Mouse (Mus musculus) c-Kit-negative CD71-positive TER-119-positive erythroid progenitor cells, embryonic 14.5 days (primary cell): ENCODE data around the gene 2610507B11Rik.

ENCODE experiments used
- DNase-seq: peaks from one replicate; pipeline ENCODE4 v3.0.0-alpha.2; 2013; ENCODE audit warnings: low read depth, low spot score

Gene 2610507B11Rik

DNA sequence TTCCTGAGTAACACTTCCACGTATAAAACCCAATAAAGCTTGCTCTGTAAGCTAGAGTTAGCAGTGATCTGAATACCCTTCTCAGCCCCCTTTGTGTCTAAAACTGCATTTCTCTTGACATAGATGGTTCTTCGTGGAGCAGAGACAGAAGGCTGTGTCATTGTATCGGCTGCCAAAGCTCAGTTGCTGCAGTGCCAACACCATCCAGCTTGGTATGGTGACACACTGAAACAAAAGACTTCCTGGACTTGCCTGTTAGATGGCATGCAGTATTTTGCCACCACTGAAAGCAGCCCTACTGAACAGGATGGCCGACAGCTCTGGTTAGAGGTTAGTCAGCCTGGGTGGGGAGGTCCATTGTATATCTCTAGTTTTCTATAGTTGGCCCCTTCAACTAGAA lies 18.0 kb downstream of the 2610507B11Rik start:
- DNase-seq = no peak

DNA sequence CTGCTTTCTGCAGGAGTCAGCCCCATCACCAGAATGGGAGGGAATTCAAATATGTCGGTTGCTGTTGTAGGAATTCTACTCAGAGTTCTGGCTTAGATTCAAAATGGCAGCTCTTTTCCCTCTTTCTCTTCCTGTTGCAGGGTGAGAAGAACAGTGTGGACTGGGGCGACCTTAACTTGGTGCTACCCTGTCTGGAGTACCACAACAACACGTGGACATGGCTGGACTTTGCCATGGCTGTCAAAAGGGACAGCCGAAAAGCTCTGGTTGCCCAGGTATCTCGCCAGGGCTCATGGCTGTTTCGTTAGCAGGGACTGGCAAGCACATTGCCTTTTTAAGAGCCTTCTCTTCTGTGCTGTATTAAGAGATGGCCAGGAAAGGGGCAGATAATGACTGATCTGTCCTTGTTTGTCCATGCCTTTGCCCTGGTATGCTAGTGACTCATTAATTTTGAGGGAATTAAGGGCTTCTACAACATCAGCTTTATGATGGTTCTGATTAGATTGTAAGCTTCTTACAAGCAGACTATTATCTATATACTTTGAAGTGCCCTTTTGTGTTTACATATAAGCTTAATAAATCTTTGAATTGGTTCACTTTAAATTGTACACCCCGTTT lies 27.7 kb downstream of the 2610507B11Rik start:
- DNase-seq = no peak

DNA sequence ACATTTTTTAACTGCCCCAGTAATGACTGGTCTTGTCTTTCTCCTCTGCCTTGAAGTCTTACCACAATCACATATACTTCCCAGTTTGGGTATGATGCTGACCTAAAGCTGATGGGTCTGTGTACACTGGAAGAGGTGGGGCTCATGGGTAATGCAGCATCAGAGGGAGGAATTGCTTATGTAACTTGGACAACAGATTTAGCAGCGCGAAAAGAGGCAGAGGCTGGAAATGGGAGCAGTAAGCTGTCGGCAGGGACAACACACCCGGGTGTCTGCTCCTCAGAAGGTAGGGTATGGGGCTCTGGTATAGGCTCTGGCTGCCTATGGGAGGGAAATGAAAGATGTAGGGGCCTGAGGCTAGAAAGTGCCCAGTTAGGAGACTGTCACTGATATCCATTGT lies 29.1 kb downstream of the 2610507B11Rik start, which contains the start of gene BC030499:
TSS of gene BC030499 (plus strand) at position 188 of the 400 bp plus-strand sequence.
- no peak for DNase-seq

DNA sequence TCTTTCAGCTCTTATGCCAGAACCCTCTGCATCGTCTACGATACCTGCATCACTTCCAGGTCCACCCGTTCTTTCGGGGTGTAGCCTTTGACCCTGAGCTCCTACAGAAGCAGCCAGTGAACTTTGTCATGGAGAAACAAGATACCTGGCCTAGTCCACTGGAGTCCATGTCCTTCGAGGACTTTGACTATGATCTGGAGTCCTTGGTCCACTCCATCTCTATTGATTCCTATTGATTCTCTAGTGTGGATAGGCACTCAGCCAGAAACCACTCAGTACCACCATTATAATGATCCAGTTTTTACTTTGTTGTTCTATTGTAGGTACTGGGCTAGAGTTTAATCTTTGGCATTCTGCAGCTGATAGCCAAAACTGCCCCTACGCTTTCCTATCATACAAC lies 33.0 kb downstream of the 2610507B11Rik start:
- DNase-seq = no peak

DNA sequence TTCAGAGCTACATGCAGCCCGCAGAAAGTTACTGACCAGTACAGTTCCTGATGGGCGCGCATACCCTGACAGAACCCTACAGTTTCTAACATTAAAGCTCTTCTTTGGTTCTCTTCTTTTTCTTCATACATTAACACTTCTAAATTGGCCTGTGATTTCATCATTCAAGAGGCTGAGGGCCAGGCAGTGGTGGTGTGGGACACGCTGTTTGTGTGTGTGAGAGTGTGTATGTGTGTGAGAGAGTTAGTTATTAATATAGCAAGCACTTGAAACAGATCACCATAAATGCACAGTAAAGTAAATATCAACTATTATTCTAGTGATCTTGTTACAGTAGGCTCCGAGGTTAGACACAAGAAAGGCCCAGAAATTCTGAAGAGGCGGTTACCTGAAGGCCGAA lies 39.4 kb downstream of the 2610507B11Rik start:
- no peak for DNase-seq

DNA sequence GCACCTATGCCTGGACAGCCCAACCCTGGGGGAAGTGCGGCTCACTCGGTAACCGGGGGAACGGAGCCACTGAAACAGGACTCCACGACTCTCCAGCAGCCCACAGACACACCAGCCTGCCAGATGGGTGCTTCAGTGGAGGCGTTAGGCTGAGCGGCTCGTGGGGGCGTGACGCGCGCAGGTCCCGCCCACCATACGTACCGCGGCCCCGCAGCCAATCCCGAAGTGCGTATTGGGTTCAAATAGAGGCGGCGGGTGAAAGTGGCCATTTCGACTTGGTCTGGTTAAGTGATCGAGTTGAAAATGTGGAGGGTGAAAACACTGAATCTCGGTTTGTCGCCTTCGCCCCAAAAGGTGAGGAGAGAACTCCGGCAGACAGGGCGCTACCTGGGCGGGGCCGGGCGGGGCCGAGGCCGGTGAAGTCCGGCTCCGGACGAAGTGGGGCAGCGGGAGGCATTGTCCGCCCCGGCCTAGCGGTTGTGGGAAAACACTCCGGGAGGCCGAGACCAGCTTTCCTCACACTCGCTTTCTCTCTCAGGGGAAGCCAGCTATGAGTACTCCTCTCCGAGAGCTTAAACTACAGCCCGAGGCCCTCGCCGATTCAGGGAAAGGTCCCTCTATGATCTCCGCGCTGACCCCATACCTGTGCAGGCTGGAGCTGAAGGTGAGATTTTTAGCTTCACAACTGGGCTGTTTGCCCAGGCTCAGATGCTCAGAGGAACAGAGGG lies 40.0 kb downstream of the 2610507B11Rik start, which contains the start of gene Spag5:
TSS of gene Spag5 (plus strand) at position 173 of the 728 bp plus-strand sequence.
- peak; percentile 84 for DNase-seq

DNA sequence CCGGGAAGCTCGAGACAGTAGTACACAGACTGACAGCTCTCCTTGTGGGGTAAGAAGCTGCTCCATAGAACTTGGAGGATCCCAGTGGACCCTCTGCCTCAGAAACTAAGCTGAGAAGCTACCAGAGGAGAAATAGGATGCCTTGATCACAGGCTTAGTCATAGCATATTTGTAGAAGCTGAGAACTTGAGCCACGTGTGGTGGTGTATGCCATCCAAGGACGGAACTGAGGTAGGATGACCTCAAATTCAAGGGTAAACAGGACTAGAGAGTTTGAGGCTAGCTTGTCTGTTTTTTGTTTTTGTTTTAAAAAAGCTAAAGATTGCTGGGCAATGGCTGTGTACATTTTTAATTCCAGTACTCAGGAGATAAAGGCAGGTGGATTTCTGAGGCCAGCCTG lies 43.7 kb downstream of the 2610507B11Rik start:
- no peak for DNase-seq

DNA sequence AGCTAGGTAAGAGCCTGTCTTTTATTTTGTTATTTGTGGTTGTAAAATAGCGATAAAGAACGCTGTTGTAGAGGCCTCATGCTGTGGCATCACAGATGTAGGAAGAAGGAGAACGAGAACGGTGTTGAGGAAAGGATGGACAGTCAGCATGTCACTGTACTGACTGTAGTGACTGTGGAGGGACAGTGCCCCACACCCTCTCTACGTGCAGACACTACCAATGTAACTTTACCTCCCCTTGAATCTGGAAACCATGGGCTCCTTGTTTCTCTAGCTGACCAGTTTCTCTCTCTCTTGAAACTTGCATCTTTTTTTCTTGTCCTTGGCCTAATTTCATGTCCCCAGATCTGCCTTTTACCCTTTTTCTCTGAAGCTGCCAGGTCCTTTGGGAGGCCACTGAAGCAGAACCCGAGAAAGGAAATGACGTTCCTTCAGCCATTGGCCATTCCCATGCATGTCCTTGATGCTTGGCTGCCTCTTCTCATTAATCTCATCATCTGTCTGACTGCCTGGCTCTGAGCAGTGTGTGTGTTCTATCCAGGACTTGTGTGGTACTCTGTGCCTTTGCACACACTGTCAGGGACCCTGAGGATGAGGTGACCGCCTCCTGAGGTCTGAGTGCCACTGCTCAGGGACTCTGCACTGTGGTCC lies 49.4 kb downstream of the 2610507B11Rik start:
- DNase-seq = no peak

DNA sequence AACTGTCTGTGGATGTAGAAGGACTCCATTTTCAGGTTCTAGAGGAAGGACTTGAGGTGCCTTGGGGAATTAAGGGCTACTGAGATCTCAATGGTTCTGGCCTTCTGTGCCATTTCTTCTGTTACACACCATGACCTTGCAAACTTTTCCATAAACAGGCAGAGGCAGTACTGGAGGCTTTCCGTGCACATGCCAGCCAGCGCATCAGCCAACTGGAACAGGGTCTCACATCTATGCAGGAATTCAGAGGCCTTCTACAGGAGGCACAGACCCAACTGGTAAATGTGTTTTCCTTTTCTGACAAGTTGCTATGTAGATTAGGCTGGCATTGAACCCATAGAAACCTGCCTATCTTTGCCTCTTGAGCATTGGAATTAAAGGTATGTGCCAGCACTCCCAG lies 52.1 kb downstream of the 2610507B11Rik start:
- DNase-seq = no peak

DNA sequence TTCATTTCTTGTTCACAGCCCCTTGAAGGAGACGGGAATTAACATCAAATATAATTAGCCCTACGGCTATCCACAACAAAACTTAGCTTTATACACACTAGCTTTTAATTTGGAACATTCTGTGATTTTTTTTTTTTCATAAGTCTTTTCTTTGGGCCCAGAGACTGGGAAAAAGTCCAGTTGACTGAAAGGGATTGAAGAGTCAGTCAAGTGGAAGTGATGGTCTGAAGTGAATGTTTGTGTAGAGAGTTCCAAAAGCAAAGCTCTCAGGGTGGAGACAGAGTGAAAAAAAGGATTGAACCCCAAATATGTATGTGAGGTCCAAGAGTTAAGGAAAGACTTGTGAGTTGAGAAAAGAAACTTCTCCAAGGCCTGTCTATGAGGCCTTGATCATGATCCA lies 56.9 kb downstream of the 2610507B11Rik start:
- no peak for DNase-seq

DNA sequence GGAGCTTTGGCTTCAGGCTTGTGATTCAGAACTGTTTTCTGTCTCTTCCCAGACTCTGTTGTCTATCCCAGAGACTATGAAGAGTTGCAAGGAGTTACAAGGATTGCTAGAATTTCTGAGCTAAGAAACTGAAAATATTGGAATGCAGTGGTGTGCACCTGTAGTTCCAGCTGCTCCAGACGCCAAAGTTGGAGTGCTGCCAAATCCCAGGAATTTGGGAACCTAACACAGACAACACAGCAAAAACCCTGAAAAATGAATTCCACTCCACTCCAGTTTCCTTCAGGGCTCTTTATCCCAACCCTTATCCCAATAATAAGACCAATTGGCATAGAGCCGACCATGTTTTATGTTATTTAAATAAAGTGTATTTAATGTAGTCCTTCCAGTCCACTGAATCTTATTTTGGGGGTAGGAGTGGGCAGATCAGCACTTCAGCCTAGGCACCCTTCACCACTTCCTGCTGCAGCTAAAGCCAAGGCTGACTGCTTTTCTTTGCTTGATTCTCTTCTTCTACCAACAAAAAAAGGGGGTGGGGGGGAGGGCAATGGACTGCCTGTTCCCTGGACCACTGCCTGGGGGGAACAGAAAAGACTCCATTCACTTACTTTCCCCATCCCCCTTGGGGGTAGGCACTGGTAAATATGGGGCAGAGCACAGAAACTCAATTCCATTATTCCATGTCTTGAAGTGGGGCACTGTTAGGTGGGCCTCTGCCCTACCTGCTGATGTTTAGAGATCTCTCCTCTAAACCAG lies 60.7 kb downstream of the 2610507B11Rik start:
- no peak for DNase-seq

DNA sequence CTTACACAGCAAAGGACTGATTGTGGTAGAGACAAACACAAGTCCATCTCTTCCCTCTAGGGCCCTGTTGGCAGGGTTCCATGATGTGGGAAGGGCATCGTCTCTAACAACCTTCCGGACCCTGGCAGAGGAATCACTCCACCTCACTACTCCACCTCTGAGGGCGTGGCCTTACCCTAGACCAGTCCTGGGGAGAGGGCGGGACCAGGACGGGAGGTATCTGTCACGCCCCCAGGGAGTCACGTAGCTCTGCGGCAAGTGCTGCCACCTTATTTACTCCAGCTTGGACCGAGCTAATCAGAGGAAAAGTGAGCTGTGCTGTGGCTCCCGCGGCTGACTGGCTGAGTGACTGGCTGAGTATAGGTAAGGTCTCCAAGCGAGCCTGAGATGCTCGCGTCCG lies 61.3 kb downstream of the 2610507B11Rik start, which contains the start of gene Aldoc:
TSS of gene Aldoc (plus strand) at position 109 of the 400 bp plus-strand sequence.
- peak; percentile 62 for DNase-seq

DNA sequence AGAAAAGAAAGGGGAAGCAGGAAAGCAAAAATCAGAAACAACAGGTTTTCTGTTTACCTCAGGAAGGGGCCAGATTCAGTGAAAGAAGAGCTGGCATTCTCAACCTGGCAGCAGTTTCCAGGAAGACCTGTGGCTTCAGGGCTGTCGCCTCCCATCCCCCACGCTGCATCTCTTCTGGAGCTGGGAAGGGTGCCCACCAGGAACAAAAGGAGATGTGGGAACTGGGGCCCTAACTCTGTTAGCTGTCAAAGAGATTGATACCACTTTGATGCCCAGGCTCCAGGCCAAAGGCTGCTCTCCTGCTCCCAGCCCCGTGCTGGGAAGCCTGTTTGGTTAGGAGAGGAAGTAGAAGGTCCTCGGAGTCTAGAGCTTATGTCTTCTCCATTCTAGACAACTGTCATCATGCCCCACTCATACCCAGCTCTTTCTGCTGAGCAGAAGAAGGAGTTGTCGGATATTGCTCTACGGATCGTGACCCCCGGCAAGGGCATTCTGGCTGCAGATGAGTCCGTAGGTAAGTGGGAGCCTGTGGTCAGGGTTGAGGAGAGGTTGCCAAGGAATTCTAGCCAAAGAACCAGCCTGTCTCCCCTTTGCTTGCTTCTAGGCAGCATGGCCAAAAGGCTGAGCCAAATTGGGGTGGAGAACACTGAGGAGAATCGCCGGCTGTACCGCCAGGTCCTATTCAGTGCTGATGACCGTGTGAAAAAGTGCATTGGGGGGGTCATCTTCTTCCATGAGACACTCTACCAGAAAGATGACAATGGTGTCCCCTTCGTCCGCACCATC lies 62.6 kb downstream of the 2610507B11Rik start:
- DNase-seq = no peak

DNA sequence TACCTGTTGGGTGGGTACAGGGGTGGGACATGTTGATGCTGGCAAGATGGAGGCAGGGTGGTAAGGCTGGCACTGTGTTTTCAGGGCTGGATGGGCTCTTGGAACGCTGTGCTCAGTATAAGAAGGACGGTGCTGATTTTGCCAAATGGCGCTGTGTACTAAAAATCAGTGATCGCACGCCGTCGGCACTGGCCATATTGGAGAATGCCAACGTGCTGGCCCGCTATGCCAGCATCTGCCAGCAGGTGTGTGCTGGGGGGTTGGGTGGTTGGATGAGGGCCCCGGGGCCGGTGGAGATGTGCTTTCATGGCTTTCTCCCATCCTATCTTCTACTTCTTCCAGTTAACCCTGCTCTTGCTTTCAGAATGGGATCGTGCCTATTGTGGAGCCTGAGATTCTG lies 63.4 kb downstream of the 2610507B11Rik start:
- DNase-seq = no peak

DNA sequence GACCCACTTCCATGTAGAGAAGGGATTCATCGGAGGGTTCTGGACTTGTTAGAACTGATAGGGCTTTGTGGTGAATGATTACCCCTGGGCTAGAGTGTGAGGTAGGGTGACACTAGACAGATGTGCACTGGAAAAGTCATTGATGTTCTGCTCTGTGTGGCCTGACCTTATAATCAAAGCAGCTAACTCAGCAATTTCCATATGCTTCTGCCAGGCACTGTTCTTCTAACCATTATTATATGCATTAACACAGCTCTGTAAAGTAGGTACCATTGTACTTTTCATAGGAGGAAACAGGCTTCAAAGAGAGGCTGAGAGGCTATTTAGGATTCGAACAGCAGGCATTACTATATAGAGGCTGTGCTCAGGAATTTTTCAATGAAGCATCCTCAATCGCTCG lies 65.7 kb downstream of the 2610507B11Rik start:
- DNase-seq = no peak

DNA sequence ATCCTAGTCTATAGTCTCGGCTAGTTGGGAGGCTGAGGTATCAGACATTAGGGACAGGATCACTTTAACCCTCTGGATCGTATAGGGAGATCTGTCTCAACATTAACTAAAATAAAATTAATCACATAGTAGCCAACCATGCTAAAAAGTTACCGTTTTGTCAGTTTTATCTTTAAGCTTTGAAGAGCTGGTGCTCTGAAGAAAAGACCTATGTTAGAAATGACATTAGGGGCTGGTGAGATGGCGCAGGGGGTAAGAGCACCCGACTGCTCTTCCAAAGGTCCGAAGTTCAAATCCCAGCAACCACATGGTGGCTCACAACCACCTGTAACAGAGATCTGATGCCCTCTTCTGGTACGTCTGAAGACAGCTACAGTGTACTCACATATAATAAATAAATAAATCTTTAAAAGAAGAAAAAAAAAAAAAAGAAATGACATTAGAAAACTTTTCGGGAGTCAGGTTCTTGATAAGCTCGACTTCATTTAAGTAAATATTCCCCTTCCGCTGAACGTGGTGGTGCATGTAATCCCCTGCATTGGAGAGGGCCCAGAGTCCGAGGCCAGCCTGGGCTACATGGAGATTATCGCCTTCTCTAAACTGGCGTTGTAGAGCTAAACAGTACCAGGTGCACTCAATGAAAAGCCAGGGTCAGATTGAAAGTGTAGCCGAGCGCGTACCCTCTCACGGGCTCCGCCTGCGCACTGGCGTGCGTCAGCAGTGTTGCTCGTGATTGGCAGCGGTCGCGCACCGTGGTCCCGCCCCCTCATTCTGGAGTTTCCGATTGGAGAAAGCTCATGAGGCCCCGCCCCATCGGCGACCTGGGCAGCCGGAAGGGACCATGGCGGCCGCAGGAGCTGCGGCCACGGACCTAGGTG lies 66.3 kb downstream of the 2610507B11Rik start, which contains the start of gene Pigs:
TSS of gene Pigs (plus strand) at position 782 of the 878 bp plus-strand sequence.
- DNase-seq = peak; percentile 90

DNA sequence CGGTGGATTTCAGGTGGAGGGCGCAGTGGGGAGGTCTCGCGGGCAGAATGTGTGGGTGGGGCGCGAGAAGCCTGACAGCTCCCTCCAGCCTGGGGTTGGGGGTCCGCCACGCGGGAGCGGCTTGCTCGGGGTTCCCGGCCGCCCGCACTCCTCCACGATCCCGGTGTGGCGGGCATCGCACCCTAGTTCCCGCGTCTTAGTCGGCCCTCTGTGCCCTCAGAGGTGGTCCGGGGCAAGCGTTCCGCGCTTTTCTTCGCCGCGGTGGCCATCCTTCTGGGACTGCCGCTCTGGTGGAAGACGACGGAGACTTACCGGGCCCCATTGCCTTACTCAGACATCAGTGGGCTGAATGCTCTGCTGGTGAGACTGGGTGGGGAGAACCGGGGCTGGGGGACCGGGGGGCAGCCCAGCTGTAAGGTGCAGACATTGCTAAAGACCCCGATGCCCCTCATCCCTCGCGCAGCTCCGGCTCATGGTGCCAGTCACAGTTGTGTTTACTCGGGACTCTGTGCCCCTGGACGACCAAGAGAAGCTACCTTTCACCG lies 67.0 kb downstream of the 2610507B11Rik start:
- no peak for DNase-seq

DNA sequence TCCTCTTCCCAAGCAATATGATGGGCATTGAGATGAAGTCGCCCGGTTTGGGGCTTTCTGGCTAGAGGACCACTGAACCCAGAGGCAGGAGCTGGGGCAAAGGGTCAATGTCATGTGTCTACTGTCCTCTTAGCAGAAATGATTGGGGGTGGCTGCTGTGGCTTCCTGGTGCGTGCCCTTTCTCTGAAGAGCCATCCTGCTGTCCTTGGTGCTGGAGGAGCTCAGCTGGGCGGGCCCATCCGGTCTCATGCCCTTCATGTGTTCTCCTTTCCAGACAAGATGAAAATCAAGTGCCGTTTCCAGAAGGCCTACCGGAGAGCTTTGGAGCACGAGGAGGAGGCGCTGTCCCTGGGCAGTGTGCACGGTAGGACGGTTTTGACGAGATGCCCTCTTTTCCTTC lies 71.1 kb downstream of the 2610507B11Rik start:
- no peak for DNase-seq

DNA sequence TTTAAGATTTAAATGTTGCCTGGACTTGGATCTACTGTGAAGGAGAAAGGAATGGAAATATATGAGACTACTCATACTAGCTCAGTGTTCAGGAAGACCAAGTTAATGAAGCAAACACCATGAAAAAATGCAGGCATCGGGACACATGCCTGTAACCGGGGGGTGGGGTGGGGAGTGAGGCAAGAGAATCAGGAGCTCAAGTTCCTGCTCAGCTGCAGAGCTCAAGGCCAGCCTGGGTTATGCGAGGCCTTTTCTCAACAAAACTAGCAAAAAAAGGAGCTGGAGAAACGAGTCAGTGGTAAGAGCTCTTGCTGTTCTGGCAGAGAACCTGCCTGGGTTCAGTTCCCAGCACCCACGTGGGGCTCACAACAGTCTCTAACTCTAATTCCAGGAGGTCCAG lies 72.4 kb downstream of the 2610507B11Rik start:
- no peak for DNase-seq

DNA sequence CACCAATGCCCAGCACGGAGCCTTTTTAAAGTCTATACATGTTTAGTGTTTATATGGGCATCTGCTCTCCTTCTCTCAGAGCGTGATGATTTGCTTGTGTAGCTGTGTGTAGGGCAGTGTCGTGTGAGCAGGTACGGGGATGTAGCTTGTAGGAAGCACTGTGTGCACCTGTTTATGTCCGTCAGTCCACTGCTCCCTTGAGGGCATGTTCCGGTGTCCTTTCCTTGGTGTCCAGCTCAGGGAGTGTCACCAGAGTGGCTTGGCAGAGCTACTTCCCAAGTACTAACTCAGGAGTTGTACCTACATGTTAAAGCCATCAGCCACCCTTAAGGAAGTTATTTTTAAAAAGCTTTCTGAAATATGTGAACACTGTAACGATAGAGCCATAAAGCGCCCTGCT lies 75.5 kb downstream of the 2610507B11Rik start:
- no peak for DNase-seq
